Mouse (Mus musculus) urinary bladder, adult 2 months (tissue): ENCODE data around the gene Bmp6. TPM values are rescaled to one million over a fixed set of nuclear protein-coding genes. Genes with fewer than 3 reads are reported as not detected.

ENCODE experiments used
- DNase-seq: peaks from one replicate; pipeline ENCODE4 v3.0.0; 2022; ENCODE audit warnings: low spot score
- polyA plus RNA-seq: library from polyadenylated mRNA; depleted of rRNA; stranded (reverse); fragments of >200 nt; gene quantifications from 2 replicates; pipeline ENCODE4 v1.2.3, GENCODE M21; 2012; rRNA removed

Bmp6 gene
- polyA plus RNA-seq = 19.4 and 20.0 TPM in 2 replicates

DNA sequence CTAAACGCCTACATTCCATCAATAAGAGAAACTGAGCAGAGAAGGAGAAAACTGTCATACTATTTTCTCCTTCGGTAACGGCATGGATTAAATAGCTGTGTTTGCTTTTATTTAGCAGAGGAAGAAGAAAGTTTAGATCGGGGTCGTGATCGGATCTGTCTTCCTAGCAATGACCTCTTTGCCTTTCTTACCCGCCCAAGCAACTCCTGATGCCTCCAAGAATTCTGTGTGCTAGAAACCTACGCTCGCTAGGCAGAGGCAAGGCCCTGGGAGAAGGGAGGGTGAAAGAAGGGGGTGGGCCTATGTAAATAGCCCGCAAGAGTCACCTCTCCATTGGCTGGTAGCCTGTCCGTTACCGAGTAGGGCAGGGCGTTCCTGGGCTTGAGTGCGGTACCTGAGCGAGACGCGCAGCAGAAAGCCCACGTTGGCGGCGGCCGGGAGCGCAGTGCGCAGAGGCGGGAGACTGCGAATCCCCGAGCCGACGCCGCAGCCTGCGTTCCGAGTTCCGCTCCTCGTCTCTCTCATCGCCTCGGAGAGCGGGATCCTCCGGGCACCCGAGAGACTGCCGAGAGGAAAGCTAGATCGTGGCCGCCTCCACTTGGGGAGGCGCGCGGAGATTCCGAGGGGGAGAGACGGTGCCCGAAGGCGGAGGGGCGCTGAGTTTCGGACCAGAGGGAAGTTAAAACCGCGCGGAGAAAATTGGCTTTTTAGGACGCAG lies at the start of gene Bmp6:
TSS of gene Bmp6 (plus strand) at position 395 of the 718 bp plus-strand sequence.
- DNase-seq = peak; percentile 52

DNA sequence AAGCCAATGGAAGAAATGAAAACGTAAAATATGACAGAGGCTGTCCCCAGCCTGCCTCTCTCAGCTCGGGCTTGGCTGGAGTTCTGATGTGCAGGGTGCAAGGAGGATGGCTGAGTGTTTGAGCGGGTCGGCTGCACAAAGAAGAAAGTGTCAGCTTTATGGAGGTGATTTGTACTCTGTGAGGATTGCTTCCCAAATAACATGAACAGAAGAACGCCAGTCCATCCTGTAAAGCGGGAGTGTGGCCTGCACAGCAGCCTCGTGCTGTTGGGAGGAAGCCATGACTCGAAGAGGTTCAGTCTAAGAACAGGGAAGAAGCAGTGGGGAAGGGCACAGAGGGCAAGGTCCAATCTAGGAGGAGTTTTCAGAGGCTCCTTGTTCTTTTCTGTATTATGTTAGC lies 48.7 kb upstream of the Bmp6 start:
- DNase-seq = no peak

DNA sequence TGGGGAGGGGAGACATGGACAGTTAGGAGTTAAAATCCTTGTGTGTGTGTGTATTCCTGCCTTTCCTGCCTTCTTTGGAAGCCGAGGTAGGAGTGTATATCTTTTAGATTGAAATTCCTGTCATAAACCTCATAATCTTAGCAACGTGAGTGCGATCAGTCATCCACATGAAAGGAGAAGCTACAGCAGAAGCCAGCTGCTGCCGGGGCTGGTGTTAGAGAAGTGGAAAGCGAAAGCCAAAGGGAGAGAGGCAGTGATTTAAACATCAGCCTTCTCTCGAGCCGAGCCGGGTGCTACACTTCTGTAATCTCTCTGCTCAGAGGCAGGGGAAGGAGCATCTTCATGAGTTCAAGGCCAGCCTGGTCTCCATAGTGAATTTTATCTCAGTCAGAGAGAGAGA lies 48.3 kb upstream of the Bmp6 start:
- no peak for DNase-seq

DNA sequence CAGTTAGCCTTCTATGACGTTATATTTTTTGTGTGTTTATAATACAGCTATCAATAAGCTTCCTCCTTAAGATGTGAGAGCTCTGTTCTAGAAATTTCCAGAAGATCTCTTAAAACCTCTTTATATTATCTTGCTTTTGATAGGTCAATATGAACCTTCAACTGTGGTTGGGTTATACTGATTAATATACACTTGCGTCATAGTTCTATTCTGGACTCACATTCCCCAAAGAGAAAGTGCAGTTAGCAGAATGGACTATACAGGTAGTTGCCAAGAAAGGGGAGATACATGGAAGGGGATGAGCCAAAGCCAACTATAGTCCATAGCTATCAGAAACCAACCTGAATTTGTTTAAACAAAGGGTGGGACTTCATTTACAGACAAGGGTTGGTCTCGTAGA lies 33.8 kb upstream of the Bmp6 start:
- DNase-seq = no peak

- DNase-seq = no peak
These were observed 32.4 kb upstream of the Bmp6 start for GRCm38 (mm10) chr13:38312357-38313040.

DNA sequence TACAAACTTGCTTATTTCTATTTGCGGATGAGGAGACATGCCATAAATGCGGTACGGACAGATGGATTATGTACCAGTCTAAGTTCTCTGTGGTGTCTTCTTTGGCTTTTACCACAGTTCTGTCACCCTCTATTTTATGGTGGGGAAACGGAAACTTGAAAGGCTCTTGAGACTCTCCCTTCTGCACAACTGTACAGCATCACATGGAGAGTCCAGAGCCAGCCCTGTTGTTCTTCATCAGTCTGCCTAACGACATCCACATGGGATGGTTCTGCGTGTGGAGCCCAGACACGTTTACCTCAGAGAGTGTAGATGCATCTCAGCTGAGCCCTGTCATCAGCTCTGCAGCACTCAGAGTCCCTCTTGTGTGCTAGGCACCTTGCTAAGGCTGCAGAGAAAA lies 30.3 kb upstream of the Bmp6 start:
- DNase-seq = no peak

DNA sequence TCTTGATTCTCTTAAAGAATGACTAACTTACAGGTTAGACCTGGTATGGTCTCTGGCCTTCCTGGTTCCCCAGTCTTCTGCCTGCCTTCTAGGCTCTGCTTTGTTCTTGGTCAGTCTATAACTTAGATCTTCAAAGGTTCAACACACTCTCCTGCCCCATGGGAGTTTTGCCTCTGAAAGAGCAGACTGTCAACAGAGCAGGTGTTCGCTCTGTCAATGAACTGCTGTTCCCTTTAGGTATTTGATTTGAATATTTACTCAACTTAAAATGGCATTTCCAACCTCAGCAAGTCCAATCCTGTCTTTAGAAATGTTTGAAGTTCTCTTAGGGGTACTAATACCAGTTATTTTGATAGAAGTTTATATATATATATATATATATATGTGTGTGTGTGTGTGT lies 26.5 kb upstream of the Bmp6 start:
- no peak for DNase-seq

- DNase-seq = no peak
These were observed 24.6 kb upstream of the Bmp6 start for GRCm38 (mm10) chr13:38320354-38320753.

DNA sequence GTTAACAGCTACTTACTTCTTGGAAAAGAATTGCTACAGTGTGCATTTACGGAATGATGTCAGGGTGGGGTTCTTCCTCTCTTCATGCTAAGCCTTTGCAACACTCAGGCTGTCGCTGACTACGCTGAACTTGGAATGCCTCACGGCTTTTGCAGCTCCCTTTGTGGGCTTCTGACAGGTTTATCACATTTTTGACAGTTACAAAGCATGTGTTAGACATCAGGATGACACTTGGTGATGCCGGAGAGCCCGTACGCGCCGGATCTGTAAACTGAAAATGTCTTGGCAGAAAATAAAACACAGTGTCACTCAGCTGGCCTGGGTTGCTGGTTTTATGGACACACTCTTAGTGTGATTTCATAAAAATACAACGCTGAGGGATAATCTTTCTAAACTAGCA lies 20.5 kb upstream of the Bmp6 start:
- no peak for DNase-seq

- no peak for DNase-seq
These were observed 17.5 kb upstream of the Bmp6 start for GRCm38 (mm10) chr13:38327377-38327776.

DNA sequence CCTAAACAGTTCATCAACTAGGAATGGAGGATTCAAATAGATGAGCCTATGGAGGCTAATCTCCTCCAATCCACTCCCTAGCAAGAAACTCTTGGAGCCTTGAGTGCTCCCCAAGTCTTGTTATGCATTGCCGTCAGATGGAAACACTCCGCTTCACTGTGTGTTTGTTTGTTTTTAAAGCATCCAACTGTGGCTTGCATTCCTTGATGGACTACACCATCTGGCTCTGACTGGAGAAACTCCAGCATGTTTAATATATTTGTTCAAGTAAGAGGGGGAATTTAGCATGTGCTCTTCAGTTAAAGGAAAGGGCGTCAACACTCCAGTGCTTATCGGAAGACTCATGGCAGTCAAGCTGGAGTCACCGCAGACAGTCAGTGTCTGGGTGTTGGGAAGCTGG lies 11.4 kb upstream of the Bmp6 start:
- DNase-seq = no peak

GRCm38 (mm10) chr13:38342598-38342997 lies 2.3 kb upstream of the Bmp6 start:
- peak; percentile 42 for DNase-seq

DNA sequence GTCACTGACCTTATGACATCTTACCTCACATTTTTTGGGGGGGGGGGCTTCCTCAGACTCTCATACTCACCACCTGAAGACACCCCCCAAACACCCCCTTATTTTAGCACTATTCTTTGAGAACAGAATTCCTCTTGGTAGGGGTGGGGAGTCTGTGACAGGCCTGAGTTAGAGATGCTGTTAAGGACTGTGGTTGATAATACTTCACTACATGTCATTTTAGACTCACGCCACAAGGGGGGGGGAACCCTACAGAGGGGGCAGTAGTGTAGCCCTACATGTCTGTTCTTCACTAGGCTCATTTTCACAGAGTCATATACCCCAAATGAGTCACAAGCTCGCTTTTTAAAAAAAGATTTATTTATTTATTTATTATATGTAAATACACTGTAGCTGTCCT lies 1.7 kb upstream of the Bmp6 start:
- DNase-seq = no peak

GRCm38 (mm10) chr13:38345431-38345820 lies 519 bp downstream of the Bmp6 start:
- no peak for DNase-seq

DNA sequence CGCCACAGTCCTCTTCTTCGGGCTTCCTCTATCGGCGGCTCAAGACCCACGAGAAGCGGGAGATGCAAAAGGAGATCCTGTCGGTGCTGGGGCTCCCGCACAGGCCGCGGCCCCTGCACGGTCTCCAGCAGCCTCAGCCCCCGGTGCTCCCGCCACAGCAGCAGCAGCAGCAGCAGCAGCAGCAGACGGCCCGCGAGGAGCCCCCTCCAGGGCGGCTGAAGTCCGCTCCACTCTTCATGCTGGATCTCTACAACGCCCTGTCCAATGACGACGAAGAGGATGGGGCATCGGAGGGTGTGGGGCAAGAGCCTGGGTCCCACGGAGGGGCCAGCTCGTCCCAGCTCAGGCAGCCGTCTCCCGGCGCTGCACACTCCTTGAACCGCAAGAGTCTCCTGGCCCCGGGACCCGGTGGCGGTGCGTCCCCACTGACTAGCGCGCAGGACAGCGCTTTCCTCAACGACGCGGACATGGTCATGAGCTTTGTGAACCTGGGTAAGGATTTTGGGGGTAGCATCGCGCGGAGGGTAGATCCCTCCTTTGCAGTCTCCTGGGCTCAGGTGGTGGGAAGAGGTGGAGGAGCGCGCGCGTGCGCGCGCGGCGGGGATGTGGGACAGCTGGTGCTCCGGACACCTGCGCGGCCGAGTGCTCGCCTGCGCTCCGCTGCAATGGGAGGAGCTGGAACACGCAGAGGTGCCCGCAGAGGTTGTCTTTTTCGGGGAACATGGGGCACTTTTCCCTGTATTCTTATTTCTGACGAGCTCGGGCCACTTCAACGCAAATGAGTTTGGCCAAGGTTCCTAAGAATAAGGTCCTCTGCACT lies 1.4 kb downstream of the Bmp6 start:
- no peak for DNase-seq

DNA sequence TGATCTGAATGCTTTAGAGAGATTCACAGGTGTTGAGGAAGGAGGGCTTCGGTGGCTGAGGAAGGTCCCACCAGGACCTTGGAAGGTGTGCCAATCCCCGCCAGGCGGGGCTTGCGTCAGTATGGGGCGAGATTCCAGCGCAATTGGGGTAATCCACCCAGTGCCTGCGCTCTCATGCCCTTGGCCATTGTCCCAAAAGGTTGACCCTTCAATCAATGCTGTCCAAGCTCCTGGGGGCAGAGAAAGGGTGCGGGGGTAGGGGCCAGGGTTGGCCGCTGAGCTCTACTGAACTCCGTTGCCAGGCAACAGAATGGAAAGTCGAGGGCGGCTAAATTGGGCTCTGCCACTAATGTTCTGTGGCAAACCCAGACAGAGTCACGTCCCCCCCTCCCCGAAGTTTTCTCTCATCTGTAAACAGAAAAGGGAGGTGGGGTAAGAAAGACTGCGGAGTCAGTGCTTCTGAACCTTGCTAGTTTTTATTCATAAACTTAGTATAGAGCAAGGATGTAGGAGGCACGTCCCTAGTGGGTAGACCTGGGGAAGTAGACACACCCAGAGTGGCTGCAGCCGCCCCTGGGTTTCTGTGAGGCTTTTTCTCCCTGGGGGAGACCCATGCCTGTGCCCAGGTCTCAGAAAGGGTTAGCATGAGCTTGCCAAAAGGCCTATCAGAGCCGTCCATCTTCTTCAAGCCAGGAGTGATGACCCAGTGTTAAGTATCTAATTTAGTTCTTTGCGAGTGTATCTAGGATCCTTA lies 2.3 kb downstream of the Bmp6 start:
- DNase-seq = no peak

GRCm38 (mm10) chr13:38347775-38348135 lies 2.8 kb downstream of the Bmp6 start:
- no peak for DNase-seq

- no peak for DNase-seq
These were observed 4.1 kb downstream of the Bmp6 start for GRCm38 (mm10) chr13:38349046-38349445.

GRCm38 (mm10) chr13:38349818-38350217 lies 4.9 kb downstream of the Bmp6 start:
- no peak for DNase-seq

- DNase-seq = no peak
These were observed 7.1 kb downstream of the Bmp6 start for GRCm38 (mm10) chr13:38351996-38352395.

- DNase-seq = no peak
These were observed 8.1 kb downstream of the Bmp6 start for GRCm38 (mm10) chr13:38352986-38353385.
